Mouse (Mus musculus): Measurements from ENCODE around the gene Mon2. TPM values are rescaled to one million over a fixed set of nuclear protein-coding genes. Genes with fewer than 3 reads are reported as not detected.

Mon2 gene
- polyA plus RNA-seq, 1 experiment from 2014 or later, result 28.6 TPM

DNA sequence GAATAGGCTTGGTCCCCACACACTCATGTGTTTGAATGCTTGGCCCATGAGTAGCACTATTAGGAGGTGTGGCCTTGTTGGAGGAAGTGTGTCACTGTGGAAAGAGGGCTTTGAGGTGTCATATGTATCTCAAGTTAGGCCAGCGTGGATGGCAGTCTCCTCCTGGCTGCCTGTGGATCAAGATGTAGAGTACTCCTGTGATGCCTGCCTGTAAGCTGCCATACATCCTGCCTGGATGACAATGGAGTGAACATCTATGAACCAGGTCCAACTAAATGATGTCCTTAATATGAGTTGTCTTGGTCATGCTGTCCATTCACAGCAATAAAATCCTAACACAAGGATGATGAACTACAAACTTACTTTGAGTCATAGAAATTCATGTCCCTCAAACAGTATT, 64.9 kb downstream of the Mon2 start:
- Histone ChIP-seq H3K9ac (ENCODE audit: low read length) (no peak overlapping the region), H3K27me3 (ENCODE audit: control insufficient read depth, insufficient read depth, low read length) (no peaks in the 10 kb centered on the region), H3K9me3 (ENCODE audit: control insufficient read depth, low read length) (no peaks in the 10 kb centered on the region), H3K4me2 (ENCODE audit: low read depth, low read length, severe bottlenecking) (no peak overlapping the region), H3K27ac (ENCODE audit: low read depth, low read length) (no peak overlapping the region), H3K4me3 (ENCODE audit: low read depth, low read length) (no peak overlapping the region), H3K36me3 (ENCODE audit: control insufficient read depth, insufficient read depth, low read length) (peaks cover 4% of the 10 kb centered on the region; the same call in 1 of the 2 replicates), H3K4me1 (replicated peaks; ENCODE audit: control insufficient read depth, insufficient read depth, low read length) (no peaks in the 10 kb centered on the region)
- WGBS, result 82% methylated on average over 1 of the region's 1 CpGs
- DNase-seq (ENCODE audit: low spot score), result no peak
- ATAC-seq (replicated peaks; ENCODE audit: low FRiP score), result no peak

DNA sequence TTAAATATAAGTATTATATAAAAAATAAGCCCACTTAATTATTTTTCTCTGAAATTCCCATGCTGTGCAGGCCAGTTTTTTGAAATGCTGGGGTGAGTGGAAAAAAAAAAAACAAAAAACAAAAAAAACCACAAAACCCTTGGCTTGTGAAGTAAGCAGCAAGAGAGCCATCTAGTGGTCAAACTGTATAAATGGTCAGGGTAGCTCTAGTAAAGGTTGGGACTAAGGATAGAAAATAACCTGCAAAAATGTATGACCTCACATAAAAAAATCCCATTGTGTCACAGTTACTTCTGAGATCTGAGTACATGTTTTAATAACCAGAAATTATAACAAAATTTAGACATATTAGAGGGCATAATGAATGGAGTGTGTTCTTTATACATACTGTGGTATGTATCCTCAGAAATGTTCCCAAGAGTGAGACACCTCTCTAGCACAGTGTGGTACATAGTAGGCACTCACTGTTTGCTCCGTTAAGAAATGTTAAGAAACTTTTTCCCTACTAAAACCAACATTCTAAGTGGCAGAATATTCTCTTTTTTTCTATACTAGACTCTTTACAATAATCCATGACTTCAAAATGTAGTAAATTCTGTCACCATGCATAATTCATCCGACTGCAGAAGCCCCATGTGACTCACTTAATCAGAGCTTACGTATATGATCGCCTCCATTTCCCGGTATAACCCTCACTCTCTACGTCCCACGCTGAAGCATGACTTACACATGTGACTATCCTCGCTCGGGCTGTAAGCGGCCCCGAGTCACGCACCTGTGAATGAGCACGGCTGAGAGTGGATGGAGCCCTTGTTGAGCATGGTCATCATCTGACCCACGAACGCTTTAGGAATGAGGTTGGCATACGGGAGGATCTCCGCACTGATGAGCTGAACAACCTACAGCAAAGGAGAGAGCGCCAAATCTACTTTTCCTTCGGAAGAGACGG, 70.8 kb downstream of the Mon2 start:
- Histone ChIP-seq H3K27me3 (ENCODE audit: control insufficient read depth, insufficient read depth, low read length) (no peaks in the 10 kb centered on the region), H3K4me3 (ENCODE audit: low read depth, low read length) (no peak overlapping the region), H3K4me2 (ENCODE audit: low read depth, low read length, severe bottlenecking) (no peak overlapping the region), H3K36me3 (ENCODE audit: control insufficient read depth, insufficient read depth, low read length) (no peaks in the 10 kb centered on the region; the same call in 1 of the 2 replicates), H3K9ac (ENCODE audit: low read length) (no peak overlapping the region), H3K27ac (ENCODE audit: low read depth, low read length) (no peak overlapping the region), H3K9me3 (ENCODE audit: control insufficient read depth, low read length) (no peaks in the 10 kb centered on the region), H3K4me1 (replicated peaks; ENCODE audit: control insufficient read depth, insufficient read depth, low read length) (no peaks in the 10 kb centered on the region)
- ATAC-seq (replicated peaks; ENCODE audit: low FRiP score) (peak; percentile 71), DNase-seq (ENCODE audit: low spot score) (no peak)
- 91% methylated on average over 20 of the region's 20 CpGs for WGBS

DNA sequence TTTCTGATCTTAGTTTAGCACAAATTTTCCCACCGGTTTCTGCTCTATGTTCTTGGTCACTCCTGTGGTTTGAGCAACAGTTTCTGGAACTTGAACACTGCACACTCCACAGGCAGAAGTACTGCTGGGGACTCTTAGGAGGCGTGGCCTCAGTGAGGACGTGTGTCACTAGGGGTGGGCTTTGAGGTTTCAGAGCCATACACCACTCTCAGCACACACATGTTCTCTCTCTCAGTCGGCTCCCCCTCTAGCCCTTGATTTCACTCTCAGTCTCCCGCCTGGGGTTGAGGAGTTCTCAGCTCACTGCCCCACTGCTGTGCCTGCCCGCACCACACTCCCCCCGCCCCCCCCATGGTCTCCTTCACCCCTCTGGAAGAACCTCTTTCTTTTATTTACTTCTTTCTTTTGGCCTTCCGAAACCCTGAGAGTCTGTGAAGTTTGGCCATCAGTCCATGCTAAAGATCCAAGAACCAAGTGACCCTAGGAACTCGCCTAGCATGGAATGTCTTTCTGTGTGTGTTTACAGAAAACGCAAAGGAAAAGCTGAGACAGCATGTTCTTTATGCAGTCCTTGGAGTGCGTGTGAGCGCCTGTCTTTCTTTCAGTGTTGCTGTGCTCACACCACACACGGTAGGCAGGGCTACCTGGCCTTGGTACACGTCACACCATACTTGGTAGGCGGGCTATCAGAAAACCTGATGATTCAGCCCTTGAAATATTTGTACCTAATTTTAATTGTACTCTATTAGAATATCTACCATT, 71.6 kb downstream of the Mon2 start:
- Histone ChIP-seq H3K27me3 (ENCODE audit: control insufficient read depth, insufficient read depth, low read length) (no peaks in the 10 kb centered on the region), H3K4me2 (ENCODE audit: low read depth, low read length, severe bottlenecking) (no peak overlapping the region), H3K4me3 (ENCODE audit: low read depth, low read length) (no peak overlapping the region), H3K9me3 (ENCODE audit: control insufficient read depth, low read length) (no peaks in the 10 kb centered on the region), H3K4me1 (replicated peaks; ENCODE audit: control insufficient read depth, insufficient read depth, low read length) (no peaks in the 10 kb centered on the region), H3K27ac (ENCODE audit: low read depth, low read length) (no peak overlapping the region), H3K36me3 (ENCODE audit: control insufficient read depth, insufficient read depth, low read length) (no peaks in the 10 kb centered on the region; the same call in 1 of the 2 replicates), H3K9ac (ENCODE audit: low read length) (no peak overlapping the region)
- ATAC-seq (replicated peaks; ENCODE audit: low FRiP score), result peak; percentile 60
- 87% methylated on average over 15 of the region's 15 CpGs for WGBS
- no peak for DNase-seq (ENCODE audit: low spot score)

DNA sequence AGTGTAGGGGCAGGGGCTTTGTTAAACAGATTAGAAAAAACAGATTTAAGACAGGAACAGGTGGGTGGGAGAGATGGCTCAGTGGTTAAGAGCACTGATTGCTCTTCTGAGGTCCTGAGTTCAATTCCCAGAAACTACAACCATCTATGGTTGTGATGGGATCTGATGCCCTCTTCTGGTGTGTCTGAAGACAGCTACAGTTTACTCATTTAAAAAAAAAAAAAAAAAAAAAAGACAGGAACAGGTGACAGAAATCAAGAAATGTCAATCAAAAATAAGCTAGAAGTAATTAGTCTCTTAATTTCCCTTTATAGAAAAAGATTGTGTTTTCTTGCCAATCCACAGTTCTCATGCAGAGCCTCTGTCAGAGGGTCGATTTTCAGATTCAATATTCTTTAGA, 74.3 kb downstream of the Mon2 start:
- WGBS, result 81% methylated on average over 1 of the region's 1 CpGs
- ATAC-seq (replicated peaks; ENCODE audit: low FRiP score), result no peak
- H3K36me3 ChIP-seq (ENCODE audit: control insufficient read depth, insufficient read depth, low read length), result peaks cover 3% of the 10 kb centered on the region; the same call in 1 of the 2 replicates

DNA sequence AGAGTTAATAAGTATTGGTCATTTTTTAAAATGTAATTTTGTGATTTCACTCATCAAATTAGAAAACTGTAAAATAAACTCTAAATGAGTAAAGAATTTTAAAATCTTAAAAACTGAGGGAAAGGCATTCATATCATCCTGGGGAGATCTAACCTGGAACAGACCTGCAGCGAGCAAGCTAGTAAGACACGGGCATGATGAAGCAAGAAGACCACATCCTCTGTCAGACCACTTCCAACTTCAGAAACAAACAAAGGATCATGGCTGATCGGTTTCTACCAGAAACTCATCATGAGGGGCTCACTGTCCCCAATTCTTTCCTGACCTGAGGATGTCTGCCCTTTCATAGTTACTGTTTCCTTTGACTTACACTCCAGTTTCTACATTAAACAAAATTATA, 74.9 kb downstream of the Mon2 start:
- WGBS, result 93% methylated on average over 3 of the region's 3 CpGs
- Histone ChIP-seq H3K27ac (ENCODE audit: low read depth, low read length) (no peak overlapping the region), H3K4me1 (replicated peaks; ENCODE audit: control insufficient read depth, insufficient read depth, low read length) (no peaks in the 10 kb centered on the region), H3K4me2 (ENCODE audit: low read depth, low read length, severe bottlenecking) (no peak overlapping the region), H3K36me3 (ENCODE audit: control insufficient read depth, insufficient read depth, low read length) (peaks cover 3% of the 10 kb centered on the region; the same call in 1 of the 2 replicates), H3K4me3 (ENCODE audit: low read depth, low read length) (no peak overlapping the region), H3K9ac (ENCODE audit: low read length) (no peak overlapping the region), H3K27me3 (ENCODE audit: control insufficient read depth, insufficient read depth, low read length) (no peaks in the 10 kb centered on the region), H3K9me3 (ENCODE audit: control insufficient read depth, low read length) (no peaks in the 10 kb centered on the region)
- DNase-seq (ENCODE audit: low spot score), result no peak
- no peak for ATAC-seq (replicated peaks; ENCODE audit: low FRiP score)

More for the DNA sequence above, 74.3 kb downstream of the Mon2 start:
- H3K27ac ChIP-seq (ENCODE audit: low read depth, low read length), result no peak overlapping the region
- no peaks in the 10 kb centered on the region for H3K9me3 ChIP-seq (ENCODE audit: control insufficient read depth, low read length)
- H3K9ac ChIP-seq (ENCODE audit: low read length), result no peak overlapping the region
- no peak overlapping the region for H3K4me3 ChIP-seq (ENCODE audit: low read depth, low read length)
- no peak overlapping the region for H3K4me2 ChIP-seq (ENCODE audit: low read depth, low read length, severe bottlenecking)
- no peaks in the 10 kb centered on the region for H3K4me1 ChIP-seq (replicated peaks; ENCODE audit: control insufficient read depth, insufficient read depth, low read length)
- DNase-seq (ENCODE audit: low spot score), result no peak
- H3K27me3 ChIP-seq (ENCODE audit: control insufficient read depth, insufficient read depth, low read length), result no peaks in the 10 kb centered on the region

DNA sequence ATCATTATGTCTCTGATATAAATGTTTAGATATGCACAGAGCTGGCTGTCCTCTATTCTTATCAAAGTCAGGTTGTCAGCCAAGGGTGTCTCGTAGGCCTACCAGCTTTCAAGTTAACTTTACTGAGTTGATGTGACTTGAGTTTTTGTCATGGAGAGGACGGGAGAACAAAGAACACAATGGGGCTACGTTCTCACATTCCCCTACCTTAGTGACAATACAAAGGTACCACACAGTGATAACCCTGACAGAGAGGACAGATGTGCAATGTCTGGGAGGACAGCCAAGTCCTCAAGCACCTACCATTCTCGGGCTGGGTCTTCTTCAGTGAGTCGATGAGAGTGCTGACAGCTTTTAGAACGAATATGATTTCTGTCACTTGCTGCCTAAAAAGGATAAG, 76.9 kb downstream of the Mon2 start:
- Histone ChIP-seq H3K36me3 (ENCODE audit: control insufficient read depth, insufficient read depth, low read length) (peaks cover 5% of the 10 kb centered on the region; the same call in 1 of the 2 replicates), H3K27me3 (ENCODE audit: control insufficient read depth, insufficient read depth, low read length) (no peaks in the 10 kb centered on the region), H3K9ac (ENCODE audit: low read length) (no peak overlapping the region), H3K4me1 (replicated peaks; ENCODE audit: control insufficient read depth, insufficient read depth, low read length) (no peaks in the 10 kb centered on the region), H3K4me2 (ENCODE audit: low read depth, low read length, severe bottlenecking) (no peak overlapping the region), H3K9me3 (ENCODE audit: control insufficient read depth, low read length) (no peaks in the 10 kb centered on the region), H3K27ac (ENCODE audit: low read depth, low read length) (no peak overlapping the region), H3K4me3 (ENCODE audit: low read depth, low read length) (no peak overlapping the region)
- 84% methylated on average over 6 of the region's 6 CpGs for WGBS
- no peak for DNase-seq (ENCODE audit: low spot score)
- ATAC-seq (replicated peaks; ENCODE audit: low FRiP score), result no peak

DNA sequence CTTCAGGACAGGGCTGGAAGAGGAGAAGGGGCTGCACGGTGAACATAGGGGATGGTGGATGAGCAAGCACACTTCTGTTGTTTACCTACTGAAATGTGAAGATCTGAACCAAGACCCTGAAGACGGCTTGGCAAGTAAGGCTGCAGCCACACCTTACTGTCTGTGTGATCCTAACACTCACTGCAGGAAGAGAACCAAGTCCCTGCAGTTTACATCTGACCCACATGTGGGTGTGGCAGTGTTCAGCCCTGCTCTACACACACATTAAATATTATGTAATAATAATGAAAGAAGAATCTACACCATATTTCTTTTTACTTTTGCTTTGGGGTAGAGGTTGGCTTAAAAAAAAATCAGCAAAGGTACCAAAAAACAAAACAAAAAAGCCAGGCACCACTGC, 78.5 kb downstream of the Mon2 start:
- Histone ChIP-seq H3K36me3 (ENCODE audit: control insufficient read depth, insufficient read depth, low read length) (peaks cover 5% of the 10 kb centered on the region; the same call in 1 of the 2 replicates), H3K4me3 (ENCODE audit: low read depth, low read length) (no peak overlapping the region), H3K27me3 (ENCODE audit: control insufficient read depth, insufficient read depth, low read length) (no peaks in the 10 kb centered on the region), H3K27ac (ENCODE audit: low read depth, low read length) (no peak overlapping the region), H3K4me1 (replicated peaks; ENCODE audit: control insufficient read depth, insufficient read depth, low read length) (no peaks in the 10 kb centered on the region), H3K4me2 (ENCODE audit: low read depth, low read length, severe bottlenecking) (no peak overlapping the region), H3K9me3 (ENCODE audit: control insufficient read depth, low read length) (no peaks in the 10 kb centered on the region), H3K9ac (ENCODE audit: low read length) (no peak overlapping the region)
- DNase-seq (ENCODE audit: low spot score) (no peak), ATAC-seq (replicated peaks; ENCODE audit: low FRiP score) (no peak)
- 97% methylated on average over 2 of the region's 2 CpGs for whole genome bisulfite sequencing

DNA sequence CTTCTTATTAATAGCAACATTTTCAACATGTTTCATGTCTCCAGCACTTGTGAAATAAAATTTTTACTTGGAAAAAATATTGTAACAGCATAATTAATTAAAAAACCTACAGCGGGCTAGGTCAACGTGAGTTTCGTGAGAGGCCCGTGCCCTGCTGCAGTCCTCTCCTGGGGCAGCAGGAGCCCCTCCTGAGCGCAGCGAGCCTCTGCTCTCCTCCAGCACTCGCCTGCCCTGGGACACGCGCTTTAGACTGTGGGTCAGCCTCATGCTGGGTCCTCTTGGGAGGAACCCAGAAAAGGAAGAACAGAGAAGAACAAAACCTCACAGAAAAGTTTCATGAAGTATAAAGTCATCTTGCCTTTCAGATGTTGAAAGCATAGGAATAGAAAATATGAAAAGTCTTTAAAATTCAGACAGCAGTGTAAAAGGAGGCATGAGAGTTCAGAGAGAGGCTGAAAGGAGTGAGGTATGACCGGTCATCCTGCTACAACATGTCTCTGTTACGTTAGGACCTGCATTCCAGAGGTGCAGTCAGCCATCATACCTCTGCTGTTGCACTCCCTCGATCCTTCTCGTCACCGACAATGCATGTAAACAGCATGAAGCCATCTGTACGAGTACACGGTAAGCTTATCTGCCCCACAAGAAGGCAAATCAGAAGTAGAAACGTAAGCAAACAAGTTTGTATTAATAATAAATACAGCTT, 81.8 kb downstream of the Mon2 start:
- Histone ChIP-seq H3K4me2 (ENCODE audit: low read depth, low read length, severe bottlenecking) (no peak overlapping the region), H3K4me1 (replicated peaks; ENCODE audit: control insufficient read depth, insufficient read depth, low read length) (no peaks in the 10 kb centered on the region), H3K27me3 (ENCODE audit: control insufficient read depth, insufficient read depth, low read length) (no peaks in the 10 kb centered on the region), H3K36me3 (ENCODE audit: control insufficient read depth, insufficient read depth, low read length) (peaks cover 5% of the 10 kb centered on the region; the same call in 1 of the 2 replicates), H3K9ac (ENCODE audit: low read length) (no peak overlapping the region), H3K4me3 (ENCODE audit: low read depth, low read length) (no peak overlapping the region), H3K9me3 (ENCODE audit: control insufficient read depth, low read length) (no peaks in the 10 kb centered on the region), H3K27ac (ENCODE audit: low read depth, low read length) (no peak overlapping the region)
- ATAC-seq (replicated peaks; ENCODE audit: low FRiP score) (no peak), DNase-seq (ENCODE audit: low spot score) (no peak)
- 66% methylated on average over 17 of the region's 17 CpGs for WGBS

All from forebrain, embryonic 11.5 days (tissue).